Mouse (Mus musculus): ENCODE measurements at regions not wholly inside any gene's neighbourhood (a gene's known extent, or its start where the extent isn't known, plus 50 kb on each side); places are given as distances from the start of the nearest gene placed in this dataset.
"Not testable (repeated sequence)": the region's sequence is repeated elsewhere in the genome, so short reads cannot be mapped to it uniquely, and the experiment has no call there.

DNA sequence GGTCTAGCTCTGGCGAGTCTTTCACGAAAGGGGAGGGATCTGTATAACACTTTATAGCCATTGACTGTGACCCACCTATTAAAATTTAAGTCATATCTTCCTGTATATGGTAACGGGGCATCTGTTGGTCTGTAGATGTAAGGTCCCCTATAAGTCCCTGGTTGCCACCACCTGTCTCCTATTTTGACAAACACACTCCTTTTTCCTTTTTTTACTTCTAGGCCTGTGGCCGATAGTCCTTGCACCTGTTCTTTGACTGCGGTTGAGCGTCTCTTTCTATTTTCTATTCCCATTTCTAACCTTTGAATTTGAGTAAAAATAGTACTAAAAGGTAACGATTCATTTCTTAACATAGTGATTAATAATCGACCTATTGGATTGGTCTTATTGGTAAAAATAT, 1042.7 kb upstream of the Sel1l start:
- not testable (repeated sequence) for TF ChIP-seq CTCF (IDR thresholded peaks at IDR 0.05; ENCODE audit: extremely low read depth, insufficient read length, insufficient replicate concordance, low read depth, low read length); POLR2A (IDR thresholded peaks at IDR 0.05; ENCODE audit: low read depth, low read length)
